Mouse (Mus musculus): ENCODE results near the gene Tmem38b. TPM values are rescaled to one million over a fixed set of nuclear protein-coding genes. Genes with fewer than 3 reads are reported as not detected.
"Not testable (repeated sequence)": the region's sequence is repeated elsewhere in the genome, so short reads cannot be mapped to it uniquely, and the experiment has no call there.

Gene Tmem38b
- polyA plus RNA-seq, 1 experiment from 2014 or later = 5.9 TPM

- Histone ChIP-seq H3K36me3 (no peaks in the 10 kb centered on the region), H3K4me2 (no peak overlapping the region), H3K9me3 (no peaks in the 10 kb centered on the region), H3K9ac (no peak overlapping the region), H3K27me3 (no peaks in the 10 kb centered on the region), H3K4me1 (replicated peaks) (0 out of 2 replicates have a peak, but pooled peaks cover 3% of the 10 kb centered on the region), H3K4me3 (no peak overlapping the region), H3K27ac (replicated peaks) (no peak overlapping the region)
- ATAC-seq (ENCODE audit: low FRiP score, low read depth) = no peak
- WGBS = 55% methylated on average over 7 of the region's 7 CpGs
These were observed 26.8 kb upstream of the Tmem38b start for GRCm38 (mm10) chr4:53798896-53799676.

GRCm38 (mm10) chr4:53799753-53800152 lies 26.1 kb upstream of the Tmem38b start:
- no peak overlapping the region for H3K27ac ChIP-seq (replicated peaks)
- no peaks in the 10 kb centered on the region for H3K27me3 ChIP-seq
- no peak overlapping the region for H3K9ac ChIP-seq
- 57% methylated on average over 1 of the region's 1 CpGs for WGBS
- H3K4me3 ChIP-seq = no peak overlapping the region
- H3K4me1 ChIP-seq (replicated peaks) = 0 out of 2 replicates have a peak, but pooled peaks cover 3% of the 10 kb centered on the region
- no peak for ATAC-seq (ENCODE audit: low FRiP score, low read depth)
- H3K36me3 ChIP-seq = no peaks in the 10 kb centered on the region
- H3K4me2 ChIP-seq = no peak overlapping the region
- H3K9me3 ChIP-seq = no peaks in the 10 kb centered on the region

- not testable (repeated sequence) for H3K9ac ChIP-seq; H3K4me3 ChIP-seq; H3K4me2 ChIP-seq; H3K36me3 ChIP-seq; H3K4me1 ChIP-seq (replicated peaks); H3K27ac ChIP-seq (replicated peaks); H3K27me3 ChIP-seq; H3K9me3 ChIP-seq; ATAC-seq (ENCODE audit: low FRiP score, low read depth)
- 90% methylated on average over 8 of the region's 8 CpGs for WGBS
These were observed 22.2 kb upstream of the Tmem38b start for GRCm38 (mm10) chr4:53803674-53804073.

- H3K4me3 ChIP-seq; ATAC-seq (ENCODE audit: low FRiP score, low read depth); H3K9me3 ChIP-seq; H3K27me3 ChIP-seq; H3K4me1 ChIP-seq (replicated peaks); H3K27ac ChIP-seq (replicated peaks); H3K36me3 ChIP-seq; H3K9ac ChIP-seq; H3K4me2 ChIP-seq: not testable (repeated sequence)
- WGBS = 85% methylated on average over 6 of the region's 6 CpGs
These were observed 19.4 kb upstream of the Tmem38b start for GRCm38 (mm10) chr4:53806428-53806827.

GRCm38 (mm10) chr4:53818320-53818719 lies 7.5 kb upstream of the Tmem38b start:
- no peak for ATAC-seq (ENCODE audit: low FRiP score, low read depth)
- no peak overlapping the region for H3K4me2 ChIP-seq
- H3K36me3 ChIP-seq = no peaks in the 10 kb centered on the region
- H3K4me1 ChIP-seq (replicated peaks) = no peaks in the 10 kb centered on the region
- H3K4me3 ChIP-seq = no peak overlapping the region
- no peaks in the 10 kb centered on the region for H3K27me3 ChIP-seq
- no peak overlapping the region for H3K9ac ChIP-seq
- H3K9me3 ChIP-seq = no peaks in the 10 kb centered on the region
- H3K27ac ChIP-seq (replicated peaks) = no peak overlapping the region
- 78% methylated on average over 5 of the region's 5 CpGs for WGBS

- no peak overlapping the region for H3K4me2 ChIP-seq
These were observed 2.1 kb upstream of the Tmem38b start for GRCm38 (mm10) chr4:53823697-53824096.

GRCm38 (mm10) chr4:53824831-53825230 lies 1.0 kb upstream of the Tmem38b start:
- Histone ChIP-seq H3K4me1 (replicated peaks) (peaks cover 9% of the 10 kb centered on the region), H3K9ac (no peak overlapping the region), H3K4me3 (no peak overlapping the region), H3K36me3 (no peaks in the 10 kb centered on the region), H3K4me2 (no peak overlapping the region), H3K27me3 (no peaks in the 10 kb centered on the region), H3K27ac (replicated peaks) (no peak overlapping the region), H3K9me3 (no peaks in the 10 kb centered on the region)
- 71% methylated on average over 4 of the region's 4 CpGs for WGBS
- ATAC-seq (ENCODE audit: low FRiP score, low read depth) = no peak

More at GRCm38 (mm10) chr4:53823697-53824096, 2.1 kb upstream of the Tmem38b start:
- ATAC-seq (ENCODE audit: low FRiP score, low read depth) = no peak
- Histone ChIP-seq H3K4me3 (no peak overlapping the region), H3K9ac (no peak overlapping the region), H3K27ac (replicated peaks) (no peak overlapping the region), H3K36me3 (no peaks in the 10 kb centered on the region), H3K4me1 (replicated peaks) (peaks cover 9% of the 10 kb centered on the region), H3K9me3 (no peaks in the 10 kb centered on the region), H3K27me3 (no peaks in the 10 kb centered on the region)
- WGBS = 72% methylated on average over 6 of the region's 6 CpGs

- peak overlapping the region; percentile 63 for H3K4me2 ChIP-seq
- H3K36me3 ChIP-seq = no peaks in the 10 kb centered on the region
- peak overlapping the region; percentile 86 for H3K9ac ChIP-seq
- peak overlapping the region; percentile 88 for H3K4me3 ChIP-seq
- no peak overlapping the region for H3K27ac ChIP-seq (replicated peaks)
- H3K9me3 ChIP-seq = no peaks in the 10 kb centered on the region
- 15% methylated on average over 11 of the region's 11 CpGs for WGBS
- H3K4me1 ChIP-seq (replicated peaks) = peaks cover 9% of the 10 kb centered on the region
- ATAC-seq (ENCODE audit: low FRiP score, low read depth) = no peak
- H3K27me3 ChIP-seq = no peaks in the 10 kb centered on the region
These were observed 900 bp downstream of the Tmem38b start for GRCm38 (mm10) chr4:53826641-53827248.

- WGBS = 92% methylated on average over 5 of the region's 5 CpGs
These were observed 2.0 kb downstream of the Tmem38b start for GRCm38 (mm10) chr4:53827869-53828268.

GRCm38 (mm10) chr4:53828914-53829313 lies 3.1 kb downstream of the Tmem38b start:
- Histone ChIP-seq H3K9ac (no peak overlapping the region), H3K9me3 (no peaks in the 10 kb centered on the region), H3K4me1 (replicated peaks) (peaks cover 9% of the 10 kb centered on the region), H3K27ac (replicated peaks) (no peak overlapping the region), H3K4me3 (no peak overlapping the region), H3K27me3 (no peaks in the 10 kb centered on the region), H3K4me2 (no peak overlapping the region), H3K36me3 (no peaks in the 10 kb centered on the region)
- 88% methylated on average over 3 of the region's 3 CpGs for WGBS
- no peak for ATAC-seq (ENCODE audit: low FRiP score, low read depth)

More at GRCm38 (mm10) chr4:53827869-53828268, 2.0 kb downstream of the Tmem38b start:
- Histone ChIP-seq H3K4me2 (no peak overlapping the region), H3K36me3 (no peaks in the 10 kb centered on the region), H3K4me3 (no peak overlapping the region), H3K4me1 (replicated peaks) (peaks cover 9% of the 10 kb centered on the region), H3K9ac (no peak overlapping the region), H3K9me3 (no peaks in the 10 kb centered on the region), H3K27ac (replicated peaks) (no peak overlapping the region), H3K27me3 (no peaks in the 10 kb centered on the region)
- no peak for ATAC-seq (ENCODE audit: low FRiP score, low read depth)

GRCm38 (mm10) chr4:53830016-53830415 lies 4.2 kb downstream of the Tmem38b start:
- Histone ChIP-seq H3K27me3 (no peaks in the 10 kb centered on the region), H3K27ac (replicated peaks) (no peak overlapping the region), H3K4me2 (no peak overlapping the region), H3K9me3 (no peaks in the 10 kb centered on the region), H3K9ac (no peak overlapping the region), H3K36me3 (no peaks in the 10 kb centered on the region), H3K4me3 (no peak overlapping the region), H3K4me1 (replicated peaks) (peaks cover 9% of the 10 kb centered on the region)
- ATAC-seq (ENCODE audit: low FRiP score, low read depth) = no peak
- WGBS = 94% methylated on average over 4 of the region's 4 CpGs

GRCm38 (mm10) chr4:53830579-53830978 lies 4.7 kb downstream of the Tmem38b start:
- no peak for ATAC-seq (ENCODE audit: low FRiP score, low read depth)
- Histone ChIP-seq H3K4me2 (no peak overlapping the region), H3K9ac (no peak overlapping the region), H3K27me3 (no peaks in the 10 kb centered on the region), H3K27ac (replicated peaks) (no peak overlapping the region), H3K4me1 (replicated peaks) (peaks cover 9% of the 10 kb centered on the region), H3K9me3 (no peaks in the 10 kb centered on the region), H3K36me3 (no peaks in the 10 kb centered on the region), H3K4me3 (no peak overlapping the region)
- WGBS = 96% methylated on average over 2 of the region's 2 CpGs

Measured in hindbrain, embryonic 15.5 days (tissue).